7 mouse cellular contexts compared by ENCODE assay signal in genomic region chr8:86756948-86757733, GRCm38 (mm10). TPM values are rescaled to one million over a fixed set of nuclear protein-coding genes. Genes with fewer than 3 reads are reported as not detected.
DNase-seq lines count a peak whose midpoint lies in the region; ATAC-seq lines count a peak whose summit lies in the region.

No protein-coding gene starts in this region.

- ATAC-seq in heart, embryonic 12.5 days (ENCODE audit: insufficient number of reproducible peaks, low FRiP score) = no peak
- ATAC-seq in liver, embryonic 13.5 days (ENCODE audit: low read depth) = no peak

- DNase-seq in R1 (ENCODE audit: low read depth, low spot score) = peak; percentile 74
- DNase-seq in cerebellum, postnatal 25 days = peak; percentile 33 to 37
- DNase-seq in kidney, adult 9 months = peak; percentile 64
- DNase-seq in liver, embryonic 13.5 days = no peak
- peak; percentile 30 for DNase-seq in neural tube, embryonic 10.5 days (ENCODE audit: extremely low spot score, low spot score)
- no peak for DNase-seq in thymus, postnatal 25 days

- no peak overlapping the region; the same call in 1 of the 2 replicates for H3K9ac ChIP-seq in heart, embryonic 12.5 days
- H3K9ac ChIP-seq in liver, embryonic 13.5 days = no peak overlapping the region

- no peaks in the 10 kb centered on the region for H3K27me3 ChIP-seq in heart, embryonic 12.5 days (replicated peaks)
- H3K27me3 ChIP-seq in liver, embryonic 13.5 days = peaks cover 22% of the 10 kb centered on the region

- peak overlapping the region; percentile 49 for H3K4me2 ChIP-seq in heart, embryonic 12.5 days
- H3K4me2 ChIP-seq in liver, embryonic 13.5 days = 0 out of 2 replicates have a peak overlapping the region, but pooled peaks have one; percentile 13

- 35% methylated on average over 23 of the region's 23 CpGs for WGBS in heart, embryonic 12.5 days
- WGBS in liver, embryonic 13.5 days (ENCODE audit: insufficient replicate concordance) = 34% methylated on average over 23 of the region's 23 CpGs

- no peaks in the 10 kb centered on the region for H3K9me3 ChIP-seq in heart, embryonic 12.5 days (replicated peaks)
- no peaks in the 10 kb centered on the region for H3K9me3 ChIP-seq in liver, embryonic 13.5 days (replicated peaks)

- H3K27ac ChIP-seq in heart, embryonic 12.5 days (ENCODE audit: poor library complexity, severe bottlenecking) = no peak overlapping the region
- no peak overlapping the region for H3K27ac ChIP-seq in liver, embryonic 13.5 days

- H3K4me3 ChIP-seq in heart, embryonic 12.5 days = no peak overlapping the region
- H3K4me3 ChIP-seq in liver, embryonic 13.5 days (replicated peaks) = no peak overlapping the region

- no peaks in the 10 kb centered on the region for H3K36me3 ChIP-seq in heart, embryonic 12.5 days
- H3K36me3 ChIP-seq in liver, embryonic 13.5 days = no peaks in the 10 kb centered on the region

- peaks cover 10% of the 10 kb centered on the region; the same call in 1 of the 2 replicates for H3K4me1 ChIP-seq in heart, embryonic 12.5 days (replicated peaks)
- peaks cover 31% of the 10 kb centered on the region for H3K4me1 ChIP-seq in liver, embryonic 13.5 days (replicated peaks)

RNA-seq across cellular contexts. Expression of gene Siah1a, which starts 11.4 kb away (rescaled TPM):
- polyA plus RNA-seq in heart, embryonic 12.5 days (2016; fragmentation: Nextera tagmentation; extraction: Ambion mirVana) = 38.3 and 40.0 TPM in 2 replicates
- 16.1 and 17.0 TPM in 2 replicates for polyA plus RNA-seq in liver, embryonic 13.5 days (2015; fragmentation: Nextera tagmentation; extraction: Ambion mirVana)

RNA-seq across cellular contexts. Expression of gene Gm10638, which starts 11.6 kb away (rescaled TPM):
- 4.9 and 5.0 TPM in 2 replicates for polyA plus RNA-seq in heart, embryonic 12.5 days (2016; fragmentation: Nextera tagmentation; extraction: Ambion mirVana)
- polyA plus RNA-seq in liver, embryonic 13.5 days (2015; fragmentation: Nextera tagmentation; extraction: Ambion mirVana) = 1.1 and 1.3 TPM in 2 replicates

Comparison
In these comparisons a context has a peak if more than half of its experiments do, and no peak if none do; other contexts are left out.
1. DNase-seq: peak in R1 (single experiment), cerebellum, postnatal 25 days (2 of 2), kidney, adult 9 months (single experiment) and neural tube, embryonic 10.5 days (single experiment); none in liver, embryonic 13.5 days (single experiment) and thymus, postnatal 25 days (single experiment).